Mouse (Mus musculus): ENCODE results near the gene Pde4dip.
A peak's percentile ranks its signal among the peaks of the same experiment; 100 is the strongest.

GRCm38 (mm10) chr3:97767771-97768762 lies 120.4 kb downstream of the Pde4dip start:
- TF ChIP-seq CTCF (IDR thresholded peaks at IDR 0.05) (peak; percentile 80), EP300 (IDR thresholded peaks at IDR 0.05) (no peak)
